Mouse (Mus musculus) frontal cortex, postnatal 14 days (tissue): ENCODE data around the gene Loxl3.

Source experiments
- DNase-seq, 2 experiments: peaks; one replicate each; pipeline ENCODE4 v3.0.0; 2022; ENCODE audit warnings: low spot score in 2 of 2

Gene Loxl3

DNA sequence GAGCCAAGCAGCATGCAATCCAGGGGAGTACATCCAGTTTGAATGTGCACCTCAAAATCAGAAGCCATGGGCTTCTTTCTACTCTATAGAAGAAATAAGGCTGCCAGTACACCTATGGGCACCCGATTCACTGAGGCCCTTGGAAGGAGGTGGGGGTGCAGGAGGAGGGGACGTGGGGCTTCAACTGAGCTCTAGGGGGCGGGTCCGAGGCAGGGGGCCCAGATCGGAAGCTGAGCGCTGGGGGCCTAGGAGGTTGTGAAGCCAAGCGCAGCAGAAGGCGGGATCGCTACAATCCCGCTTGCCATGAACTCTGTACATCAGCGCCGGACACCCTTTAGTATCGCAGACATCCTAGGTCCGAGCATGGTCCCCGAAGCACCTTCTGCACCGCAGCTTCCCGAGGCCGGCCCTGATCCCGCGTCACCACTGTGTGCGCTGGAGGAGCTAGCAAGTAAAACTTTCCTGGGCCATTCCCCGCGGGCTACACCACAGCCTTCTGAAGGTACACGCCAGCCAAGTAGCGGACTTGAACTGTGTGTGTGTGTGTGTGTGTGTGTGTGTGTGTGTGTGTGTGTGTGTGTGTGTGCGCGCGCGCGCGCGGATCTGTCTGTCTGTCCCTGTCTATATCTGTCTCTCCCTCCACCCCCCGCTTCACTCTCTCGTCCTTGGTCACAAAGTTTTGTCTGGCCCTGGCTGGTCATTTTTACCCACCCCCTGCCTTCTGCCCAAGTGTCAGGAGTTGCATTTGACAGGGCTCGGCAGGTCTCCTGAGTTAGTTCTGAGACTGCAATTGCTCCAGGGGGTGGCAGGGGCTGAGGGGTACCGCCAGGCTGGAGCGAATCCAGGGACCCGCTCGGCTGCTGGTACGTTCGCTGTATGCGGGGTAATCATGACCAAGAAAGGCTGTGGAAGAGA, 52.4 kb downstream of the Loxl3 start, which contains the start of gene Lbx2:
Gene Lbx2 (plus strand): TSS at position 247 of the 915 bp plus-strand sequence.
- no peak for DNase-seq

DNA sequence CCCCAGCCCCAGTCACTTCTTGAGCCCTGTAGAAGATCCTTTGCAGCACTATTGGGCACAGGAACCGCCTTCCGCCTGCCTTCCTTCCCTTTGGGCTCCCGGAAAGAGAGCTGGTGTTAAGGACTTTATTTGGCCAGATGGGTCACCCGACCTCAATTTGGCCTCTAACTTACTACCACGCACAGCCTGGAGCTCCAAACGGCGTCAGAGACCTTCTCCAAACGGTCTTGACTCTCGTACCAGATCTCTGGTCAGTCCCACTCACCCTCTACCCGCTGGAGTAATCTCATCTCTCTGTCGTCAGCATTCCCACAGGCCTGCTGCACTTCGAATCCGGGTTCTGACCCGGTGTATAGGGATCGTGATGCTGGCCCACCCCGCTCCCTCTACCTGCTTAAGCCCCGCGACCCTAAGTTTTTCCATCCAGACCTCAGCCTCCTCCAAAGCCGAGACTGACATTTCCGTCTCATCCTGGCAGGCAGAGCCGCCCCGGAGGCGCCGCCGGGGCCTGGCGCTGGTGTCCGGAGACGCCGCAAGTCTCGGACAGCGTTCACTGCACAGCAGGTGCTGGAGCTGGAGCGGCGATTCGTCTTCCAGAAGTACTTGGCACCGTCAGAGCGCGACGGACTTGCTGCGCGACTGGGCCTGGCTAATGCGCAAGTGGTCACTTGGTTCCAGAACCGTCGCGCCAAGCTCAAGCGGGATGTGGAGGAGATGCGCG, 53.4 kb downstream of the Loxl3 start:
- no peak for DNase-seq

DNA sequence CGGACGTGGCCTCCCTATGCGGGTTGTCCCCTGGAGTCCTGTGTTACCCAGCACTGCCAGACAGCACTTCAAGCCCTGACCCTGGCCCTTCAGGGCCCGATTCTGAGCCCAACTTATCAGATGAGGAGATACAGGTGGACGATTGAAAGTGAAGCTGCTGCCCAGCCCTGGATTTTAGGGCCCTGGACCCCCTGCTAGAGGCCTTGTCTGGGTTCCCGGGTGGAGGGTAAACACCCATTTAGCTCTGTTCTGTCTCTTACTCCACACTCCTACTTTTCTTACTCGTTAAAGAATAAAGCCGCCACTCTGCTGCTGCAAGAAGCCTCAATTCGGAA, 53.9 kb downstream of the Loxl3 start:
- DNase-seq, result no peak

DNA sequence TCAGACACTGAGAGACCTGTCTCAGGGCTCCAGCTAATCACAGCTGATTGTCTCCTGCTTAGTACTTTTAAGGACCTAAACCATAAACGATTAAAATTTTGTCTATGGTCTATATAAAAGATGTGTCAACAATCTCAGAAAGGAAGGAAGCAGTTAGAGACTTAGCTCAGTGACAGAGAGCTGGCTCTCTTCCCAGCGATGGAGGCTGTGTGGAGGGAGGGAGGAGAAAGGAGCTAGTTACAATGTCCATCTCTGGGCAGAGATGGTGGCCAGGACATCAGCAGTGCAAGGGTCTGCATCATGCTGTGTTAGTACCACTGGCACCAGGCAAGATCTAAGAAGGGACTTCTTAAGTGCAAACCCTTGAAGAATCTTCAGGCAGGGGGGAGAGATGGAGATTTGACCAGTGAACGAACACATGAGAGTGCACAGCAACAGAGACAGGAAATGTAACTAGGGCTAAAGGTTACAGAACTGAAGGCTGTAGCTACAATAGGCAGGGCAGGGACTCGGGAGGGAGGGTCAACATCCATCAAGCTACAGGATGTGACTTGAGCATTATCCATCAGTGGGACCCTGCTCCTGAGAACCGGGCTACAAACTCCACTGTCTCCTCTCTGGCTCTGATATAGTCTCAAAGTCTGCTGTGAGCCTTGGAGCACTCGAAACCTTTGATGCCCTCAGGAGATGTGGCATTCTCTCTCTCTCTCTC, 58.6 kb downstream of the Loxl3 start:
- DNase-seq, result no peak

DNA sequence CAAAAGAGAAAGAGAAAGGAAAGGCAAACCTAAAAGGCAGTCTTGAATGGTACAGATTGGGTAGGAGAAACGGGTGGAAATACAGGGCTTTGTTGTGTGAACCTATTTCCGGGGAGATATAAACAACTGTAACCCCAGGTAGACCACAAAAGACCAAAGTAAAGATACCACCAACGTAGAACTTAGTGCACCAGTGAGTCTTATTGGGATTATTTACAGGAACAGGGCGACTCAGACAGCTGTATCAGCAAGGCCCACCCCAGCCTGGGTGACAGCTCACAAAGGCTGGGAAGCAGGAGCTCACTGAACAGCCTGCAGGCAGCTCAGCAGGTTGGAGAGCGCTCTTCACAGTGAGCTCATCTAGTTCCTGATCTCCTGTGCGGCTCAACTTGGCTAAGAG, 62.0 kb downstream of the Loxl3 start:
- no peak for DNase-seq

DNA sequence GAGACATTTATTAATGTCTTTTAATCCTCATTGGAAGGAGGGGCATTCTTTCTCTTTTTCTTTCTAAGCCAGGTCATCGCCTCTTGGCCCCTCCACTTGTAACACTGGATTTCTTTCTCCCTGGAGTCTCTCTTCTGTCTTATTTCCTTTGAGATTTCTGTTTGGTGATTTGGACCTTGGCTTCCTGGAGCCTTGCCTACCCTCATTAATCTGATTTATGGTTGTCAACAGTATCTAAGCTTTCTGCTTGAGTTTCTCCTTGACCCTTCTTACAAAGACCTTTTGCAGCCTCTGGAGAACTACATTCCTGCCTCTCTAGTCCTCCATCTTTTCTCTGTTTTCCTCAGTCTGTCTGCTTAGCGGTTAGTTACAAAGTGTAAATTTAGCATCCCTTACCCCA, 64.4 kb downstream of the Loxl3 start:
- DNase-seq, result no peak

DNA sequence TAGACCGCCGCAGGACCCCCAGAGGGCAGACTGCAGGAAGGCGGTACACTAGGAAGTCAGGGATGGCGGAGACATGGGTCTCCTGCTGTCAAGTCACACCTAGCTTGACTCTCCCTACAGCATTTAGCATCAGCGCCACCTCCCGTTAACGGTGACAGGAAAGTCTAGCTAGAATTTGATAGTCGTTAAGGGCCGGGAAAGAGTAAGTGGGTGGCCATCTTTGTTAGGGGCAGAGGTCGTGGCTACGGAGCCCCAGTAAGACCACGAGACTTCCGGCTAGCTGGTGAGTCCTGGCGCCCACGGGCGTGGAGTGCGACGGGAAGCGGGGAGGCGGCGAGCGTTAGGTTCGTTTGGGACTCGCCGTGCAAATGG, 67.3 kb downstream of the Loxl3 start, which contains the start of the genes Ccdc142 and Gm42688:
Gene Ccdc142 (plus strand): TSS at position 286 of the 372 bp plus-strand sequence.
Gene Gm42688 (plus strand): TSS at position 302 of the 372 bp plus-strand sequence.
- DNase-seq, result peak; percentile 84 to 87

DNA sequence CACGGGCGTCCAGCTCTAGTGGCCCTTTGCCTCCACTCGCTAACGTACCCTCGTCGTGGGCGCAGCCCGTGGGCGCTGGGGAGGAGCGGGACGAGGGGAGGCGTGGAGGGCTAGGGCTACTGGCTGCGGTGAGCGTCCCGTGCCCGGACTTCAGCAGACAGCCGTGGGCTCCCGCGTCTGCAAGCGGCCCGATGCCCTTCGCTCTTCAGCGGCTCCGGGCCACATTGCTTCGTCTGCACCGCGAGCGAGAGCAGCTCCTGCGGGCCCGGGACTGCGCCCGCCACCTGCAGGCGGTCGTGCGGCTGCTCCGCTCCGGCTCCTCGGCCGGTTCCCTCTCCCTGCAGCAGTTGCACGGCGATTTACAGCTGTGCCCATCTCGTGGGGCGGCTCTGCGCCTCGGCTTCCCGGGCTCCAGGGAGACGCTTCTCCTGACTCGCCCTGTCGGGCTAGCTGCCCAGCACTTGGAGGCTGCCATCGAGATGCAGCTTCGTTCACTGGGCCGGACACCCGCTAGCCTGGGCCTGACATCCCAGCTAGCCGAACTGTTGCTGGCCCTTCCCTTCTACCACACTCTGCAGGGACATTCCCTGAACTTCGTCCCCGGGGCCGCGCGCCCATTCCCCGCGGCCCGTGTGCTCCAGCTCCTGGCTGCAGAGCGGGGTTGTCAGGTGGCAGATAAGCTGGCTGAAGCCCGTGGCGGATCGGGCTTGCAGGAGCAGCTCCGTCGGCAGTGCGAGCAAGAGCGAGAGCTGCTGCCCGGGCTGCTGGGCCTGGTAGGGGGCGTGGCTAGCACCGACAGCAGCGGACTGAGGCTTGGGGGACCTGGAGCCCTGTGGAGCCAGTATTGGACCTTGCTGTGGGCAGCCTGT, 67.9 kb downstream of the Loxl3 start:
- no peak for DNase-seq
